Comparison of ENCODE assay signal across 20 mouse cellular contexts in the genomic region with DNA sequence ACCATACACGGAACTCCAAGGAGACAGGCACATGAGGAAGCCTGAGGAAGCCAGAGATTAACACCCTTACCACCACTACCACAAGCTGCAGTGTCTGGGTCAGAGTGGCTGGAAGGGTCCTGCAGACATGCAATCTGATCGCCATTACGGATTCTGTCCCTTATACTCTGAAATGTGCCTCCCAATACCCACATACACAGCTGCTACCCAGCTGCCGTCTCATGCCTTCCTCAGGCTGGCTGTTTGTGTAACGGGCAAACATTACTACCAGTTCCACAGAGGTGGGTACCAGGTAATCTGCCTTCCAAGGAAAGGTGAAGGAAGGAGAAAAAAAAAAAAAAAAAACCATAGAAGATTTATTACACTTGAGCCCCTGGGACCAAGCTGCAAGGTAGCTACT.
"Had no signal": no experiment of that assay in that cellular context is flagged by ENCODE, and none has a peak within 500 bp of the region (broad histone marks: within the 10 kb centered on the region; RNA-seq: fewer than 3 reads in every experiment).

No protein-coding gene starts in this region.

- DNase-seq: liver, postnatal 0 days; lung, adult 2 months; lung, postnatal 14 days; lung, postnatal 36 days; midbrain, embryonic 14.5 days; right cerebral cortex, adult 18-20 months; right cerebral cortex, postnatal 25 days; right cerebral cortex, postnatal 4 days; spleen, adult 18-20 months; thymus, adult 18-20 months; thymus, postnatal 14 days; thymus, postnatal 36 days had no signal

- H3K9ac ChIP-seq: liver, postnatal 0 days; lung, embryonic 15.5 days; midbrain, embryonic 12.5 days; neural tube, embryonic 13.5 days; neural tube, embryonic 15.5 days had no signal

- H3K4me3 ChIP-seq: lung, embryonic 15.5 days; megakaryocyte, embryonic 14.5 days; midbrain, embryonic 12.5 days; neural tube, embryonic 13.5 days; neural tube, embryonic 15.5 days had no signal

- H3K36me3 ChIP-seq: lung, embryonic 15.5 days; midbrain, embryonic 12.5 days; neural tube, embryonic 13.5 days; neural tube, embryonic 15.5 days had no signal

- H3K27me3 ChIP-seq: lung, embryonic 15.5 days; midbrain, embryonic 12.5 days; neural tube, embryonic 13.5 days; neural tube, embryonic 15.5 days had no signal

- H3K4me2 ChIP-seq: lung, embryonic 15.5 days; midbrain, embryonic 12.5 days; neural tube, embryonic 13.5 days; neural tube, embryonic 15.5 days had no signal

- H3K9me3 ChIP-seq: lung, embryonic 15.5 days; megakaryocyte, embryonic 14.5 days; midbrain, embryonic 12.5 days; neural tube, embryonic 13.5 days; neural tube, embryonic 15.5 days had no signal

- H3K27ac ChIP-seq: lung, embryonic 15.5 days; macrophage; midbrain, embryonic 12.5 days; neural tube, embryonic 13.5 days; neural tube, embryonic 15.5 days had no signal

- ATAC-seq: liver, postnatal 0 days; lung, postnatal 0 days; midbrain, embryonic 16.5 days had no signal
